Mouse (Mus musculus) limb, embryonic 13.5 days (tissue): ENCODE measurements around the gene Gm10160. TPM values are rescaled to one million over a fixed set of nuclear protein-coding genes. Genes with fewer than 3 reads are reported as not detected.

Experiments used
- polyA plus RNA-seq: library from polyadenylated mRNA; unstranded; fragments of >200 nt; fragmentation: Nextera tagmentation; extraction: Ambion mirVana; gene quantifications from 2 replicates; pipeline ENCODE4 v1.2.1, GENCODE M21; 2015

The Gm10160 gene
- polyA plus RNA-seq, 1 experiment from 2014 or later: not detected

Other genes with a start within 250 kb of the Gm10160 start
- gene Homer2, start 148.3 kb downstream of the Gm10160 start, polyA plus RNA-seq: 35.2 and 36.7 TPM in 2 replicates
- 118 and 124 TPM in 2 replicates for gene Ramac, start 92.9 kb downstream of the Gm10160 start, polyA plus RNA-seq
- 57.3 and 62.4 TPM in 2 replicates for gene 3110040N11Rik, start 66.3 kb downstream of the Gm10160 start, polyA plus RNA-seq
- gene Btbd1, start 26.4 kb downstream of the Gm10160 start, polyA plus RNA-seq: 65.9 and 72.8 TPM in 2 replicates
- 17.0 and 19.5 TPM in 2 replicates for gene Tm6sf1, start 3.2 kb upstream of the Gm10160 start, polyA plus RNA-seq
- gene Hdgfl3, start 78.7 kb upstream of the Gm10160 start, polyA plus RNA-seq: 24.5 and 26.9 TPM in 2 replicates
- gene Bnc1, start 136.5 kb upstream of the Gm10160 start, polyA plus RNA-seq: 2.2 and 2.3 TPM in 2 replicates